Mouse (Mus musculus) liver, postnatal 0 days (tissue): ENCODE data around the gene Mpig6b. TPM values are rescaled to one million over a fixed set of nuclear protein-coding genes. Genes with fewer than 3 reads are reported as not detected.

Experiments
- ATAC-seq: fragments of 200-750 bp; cut with Nextera tagmentation; 2 replicates; pipeline ENCODE4 v1.8.0; 2017; ENCODE audit warnings: mild to moderate bottlenecking, moderate library complexity
- DNase-seq: peaks from one replicate; pipeline ENCODE4 v3.0.0-alpha.2; 2016
- H3K27ac ChIP-seq: fragments of 300-500 bp; sonication (generic); 2 replicates; pipeline ENCODE4 v1.5.1; 2014; ENCODE audit warnings: antibody characterized with exemption, moderate library complexity, mild to moderate bottlenecking, low read depth
- H3K27me3 ChIP-seq: fragments of 300-500 bp; sonication (generic); 2 replicates; pipeline ENCODE4 v1.6.1; 2014; ENCODE audit warnings: low read length, control low read depth, mixed read lengths; ENCODE audit not compliant: insufficient read depth
- H3K36me3 ChIP-seq: fragments of 300-500 bp; sonication (generic); replicated peaks from 2 replicates; pipeline ENCODE4 v1.6.1; 2014; ENCODE audit warnings: mild to moderate bottlenecking, control low read depth, low read length, moderate library complexity, mixed read lengths; ENCODE audit not compliant: insufficient read depth
- H3K4me1 ChIP-seq: fragments of 300-500 bp; sonication (generic); 2 replicates; pipeline ENCODE4 v1.6.1; 2014; ENCODE audit warnings: antibody characterized with exemption, mild to moderate bottlenecking, control low read depth; ENCODE audit not compliant: insufficient read depth
- H3K4me2 ChIP-seq: fragments of 300-500 bp; sonication (generic); 2 replicates; pipeline ENCODE4 v1.6.1; 2014; ENCODE audit warnings: low read depth, mild to moderate bottlenecking, low read length, moderate library complexity, mixed read lengths
- H3K4me3 ChIP-seq: fragments of 300-500 bp; sonication (generic); 2 replicates; pipeline ENCODE4 v1.5.1; 2014; ENCODE audit warnings: low read depth, low read length
- H3K9ac ChIP-seq: fragments of 300-500 bp; sonication (generic); replicated peaks from 2 replicates; pipeline ENCODE4 v1.6.1; 2014; ENCODE audit warnings: mild to moderate bottlenecking, moderate library complexity
- H3K9me3 ChIP-seq: fragments of 300-500 bp; sonication (generic); 2 replicates; pipeline ENCODE4 v1.6.1; 2016; ENCODE audit warnings: mild to moderate bottlenecking, control low read depth, low read length, mixed read lengths
- CTCF ChIP-seq: sonication (generic); IDR thresholded peaks from 2 replicates; pipeline ENCODE4 v1.5.1; 2016; ENCODE audit warnings: antibody characterized with exemption, low read depth
- EP300 ChIP-seq: IDR thresholded peaks from 2 replicates; pipeline ENCODE4 v1.6.1; 2016; ENCODE audit warnings: antibody characterized with exemption, low read depth, mild to moderate bottlenecking
- WGBS: fragments of 180-500 bp; shearing (Covaris S2); extraction: QIAGEN DNeasy Blood & Tissue Kit; methylation state at CpG from one replicate; pipeline ENCODE4 v1.1.7; 2014; ENCODE audit not compliant: insufficient replicate concordance; 5-methylcytosine and 5-hydroxymethylcytosine counted together
- polyA plus RNA-seq: library from polyadenylated mRNA; unstranded; fragments of >200 nt; fragmentation: Nextera tagmentation; extraction: Ambion mirVana; gene quantifications from 2 replicates; pipeline ENCODE4 v1.2.1, GENCODE M21; 2015

Gene Mpig6b
- polyA plus RNA-seq, 1 experiment from 2014 or later, result 6.5 TPM

- Histone ChIP-seq H3K4me2 (no peak overlapping the region), H3K4me1 (0 out of 2 replicates have a peak, but pooled peaks cover 2% of the 10 kb centered on the region), H3K9ac (no peak overlapping the region), H3K27ac (no peak overlapping the region), H3K27me3 (0 out of 2 replicates have a peak, but pooled peaks cover 7% of the 10 kb centered on the region), H3K4me3 (no peak overlapping the region), H3K36me3 (no peaks in the 10 kb centered on the region), H3K9me3 (no peaks in the 10 kb centered on the region)
- no peak for DNase-seq
- no peak for TF ChIP-seq EP300
- TF ChIP-seq CTCF, result no peak
- 36% methylated on average over 17 of the region's 17 CpGs for WGBS
- no peak for ATAC-seq
Measured at GRCm38 (mm10) chr17:35074097-35074496, 8.1 kb upstream of the Mpig6b start.

- WGBS, result 73% methylated on average over 9 of the region's 9 CpGs
- no peak overlapping the region for H3K4me2 ChIP-seq
- H3K4me3 ChIP-seq, result no peak overlapping the region
- H3K27ac ChIP-seq, result no peak overlapping the region
- no peak overlapping the region for H3K9ac ChIP-seq
- H3K9me3 ChIP-seq, result no peaks in the 10 kb centered on the region
- H3K4me1 ChIP-seq, result no peaks in the 10 kb centered on the region
- no peaks in the 10 kb centered on the region for H3K36me3 ChIP-seq
- H3K27me3 ChIP-seq, result peaks cover 22% of the 10 kb centered on the region
- no peak for DNase-seq
- no peak for ATAC-seq
- no peak for TF ChIP-seq CTCF
Measured at GRCm38 (mm10) chr17:35071454-35071853, 5.5 kb upstream of the Mpig6b start.

- Histone ChIP-seq H3K27me3 (peaks cover 25% of the 10 kb centered on the region), H3K27ac (no peak overlapping the region), H3K4me3 (no peak overlapping the region), H3K4me1 (peaks cover 2% of the 10 kb centered on the region), H3K9me3 (no peaks in the 10 kb centered on the region), H3K4me2 (no peak overlapping the region), H3K9ac (no peak overlapping the region; the same call in 1 of the 2 replicates), H3K36me3 (no peaks in the 10 kb centered on the region)
- ATAC-seq, result no peak
- DNase-seq, result no peak
- TF ChIP-seq CTCF (no peak), EP300 (no peak)
- 45% methylated on average over 6 of the region's 6 CpGs for WGBS
Measured at GRCm38 (mm10) chr17:35070556-35071229, 4.7 kb upstream of the Mpig6b start.

GRCm38 (mm10) chr17:35068213-35068914, 2.4 kb upstream of the Mpig6b start:
- no peak for ATAC-seq
- H3K4me3 ChIP-seq, result no peak overlapping the region
- H3K9me3 ChIP-seq, result no peaks in the 10 kb centered on the region

GRCm38 (mm10) chr17:35064951-35065947, 735 bp downstream of the Mpig6b start, which contains the start of gene Ly6g6c:
Ly6g6c (plus strand) TSS chr17:35065388.
- 1% methylated on average over 48 of the region's 48 CpGs for WGBS
- peaks cover 7% of the 10 kb centered on the region; the same call in 1 of the 2 replicates for H3K36me3 ChIP-seq
- ATAC-seq (peak; percentile 49), DNase-seq (peak; percentile 54)
- peaks cover 16% of the 10 kb centered on the region for H3K4me1 ChIP-seq
- H3K9ac ChIP-seq, result peak within 1 kb of the TSS; percentile 22; the same call in 1 of the 2 replicates
- peak within 1 kb of the TSS; percentile 79 for H3K4me2 ChIP-seq
- H3K9me3 ChIP-seq, result no peaks in the 10 kb centered on the region
- TF ChIP-seq CTCF (no peak), EP300 (no peak)
- H3K4me3 ChIP-seq, result peak within 1 kb of the TSS; percentile 46
- H3K27me3 ChIP-seq, result peaks cover 51% of the 10 kb centered on the region
- no peak within 1 kb of the TSS for H3K27ac ChIP-seq

More at GRCm38 (mm10) chr17:35068213-35068914, 2.4 kb upstream of the Mpig6b start:
- Histone ChIP-seq H3K9ac (no peak overlapping the region), H3K27ac (no peak overlapping the region), H3K4me2 (no peak overlapping the region), H3K27me3 (peaks cover 48% of the 10 kb centered on the region), H3K4me1 (peaks cover 13% of the 10 kb centered on the region), H3K36me3 (no peaks in the 10 kb centered on the region)
- 70% methylated on average over 17 of the region's 17 CpGs for WGBS
- no peak for DNase-seq
- no peak for TF ChIP-seq CTCF
- TF ChIP-seq EP300, result no peak
